Mouse (Mus musculus) yolk sac, embryonic 10.5 days (tissue): ENCODE data around the gene Tenm4.

Experiments used
- DNase-seq: peaks from one replicate; pipeline ENCODE4 v3.0.0-alpha.2; 2017; ENCODE audit warnings: low spot score

The Tenm4 gene

DNA sequence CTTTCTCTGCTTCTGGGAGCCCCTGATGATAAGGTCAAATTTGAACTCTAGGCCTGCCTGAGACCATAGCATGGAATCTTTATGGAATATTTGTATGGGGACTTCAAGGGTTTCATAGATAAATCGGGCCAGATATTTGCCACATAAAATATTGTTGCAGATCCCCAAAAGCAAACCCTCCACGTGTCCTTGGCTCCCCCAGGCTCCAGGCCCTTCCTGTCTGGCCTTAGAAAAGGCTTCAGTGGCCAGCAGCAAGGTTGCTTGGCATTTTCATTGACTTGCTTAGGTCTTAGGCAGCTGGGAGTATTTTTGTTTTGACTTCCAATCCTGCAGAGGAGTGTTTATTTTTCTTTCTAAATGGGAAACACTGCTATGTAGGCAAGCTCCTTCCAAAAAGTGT is 477.6 kb downstream of the Tenm4 start:
- no peak for DNase-seq

DNA sequence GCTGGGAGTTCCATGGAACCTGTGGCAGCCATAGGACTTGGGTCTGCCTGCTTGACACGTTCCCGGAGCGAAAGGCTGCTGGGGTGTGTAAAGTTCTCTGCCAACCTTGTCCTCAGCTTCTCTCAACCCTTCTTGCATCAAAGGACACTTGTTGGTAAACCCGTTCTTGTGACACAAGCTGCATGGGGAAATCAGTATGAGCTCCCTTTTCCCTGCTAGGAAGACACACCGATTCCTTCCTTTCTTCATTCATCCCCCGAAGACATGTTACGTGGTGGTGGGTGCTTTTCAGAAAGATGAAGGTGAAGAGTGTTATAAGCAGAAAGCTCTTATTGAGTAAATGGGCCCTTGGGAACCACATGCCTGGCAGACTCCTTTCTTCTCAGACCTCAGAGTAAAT is 478.1 kb downstream of the Tenm4 start:
- no peak for DNase-seq

- no peak for DNase-seq
Observed at GRCm38 (mm10) chr7:96650435-96650834, 479.4 kb downstream of the Tenm4 start.

DNA sequence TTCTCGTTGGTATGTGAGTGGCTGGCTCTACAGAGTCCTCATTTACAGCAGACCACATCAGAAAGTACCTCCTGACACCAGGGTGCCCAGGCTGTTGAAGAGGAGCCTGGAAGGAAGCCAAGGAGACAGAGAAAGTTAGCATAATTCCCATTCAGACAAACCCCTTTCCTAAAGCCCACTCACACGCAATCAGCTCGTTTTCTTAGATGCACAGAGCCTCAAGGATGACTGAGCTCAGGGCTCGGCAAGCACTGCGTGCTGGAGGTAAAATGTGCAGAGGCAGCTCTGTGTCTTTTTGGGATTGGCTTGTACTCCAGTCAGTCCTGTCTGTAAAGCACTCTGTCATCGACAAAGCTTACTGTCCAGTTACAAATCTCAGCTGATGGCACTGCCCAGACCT is 480.0 kb downstream of the Tenm4 start:
- no peak for DNase-seq

DNA sequence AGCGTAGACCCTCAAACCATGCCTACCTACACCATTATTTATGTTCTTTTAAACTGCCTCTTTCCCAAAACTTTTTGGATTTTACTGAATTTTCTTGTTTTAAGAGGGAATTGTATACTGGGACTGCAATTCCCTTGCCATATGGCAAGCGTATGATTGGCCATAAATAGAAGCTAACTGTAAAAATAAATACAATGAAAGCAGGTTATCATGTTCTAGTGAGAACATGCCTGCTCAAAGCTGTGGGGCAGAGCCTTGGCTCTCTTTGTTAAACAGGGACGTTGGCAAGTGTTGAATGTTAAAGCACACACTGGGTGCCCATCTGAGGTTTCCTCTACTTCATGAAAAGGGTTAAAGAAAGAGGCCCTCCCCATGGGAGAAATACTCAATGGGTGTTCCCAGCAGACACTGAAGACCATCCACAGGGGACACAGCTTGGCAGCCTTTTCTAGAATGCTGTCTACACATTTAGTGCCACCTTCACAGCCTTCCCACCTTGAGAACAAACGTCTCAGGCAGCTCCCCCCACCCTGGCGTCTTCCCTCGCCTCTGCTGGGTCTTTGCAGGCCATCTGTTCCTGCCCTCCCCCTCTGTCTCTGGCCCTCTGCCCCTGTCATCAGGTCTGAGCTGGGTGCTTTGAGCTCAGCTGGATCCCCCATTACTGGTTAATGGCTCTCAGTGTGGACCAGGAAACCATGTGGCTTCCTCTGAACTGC is 480.7 kb downstream of the Tenm4 start:
- no peak for DNase-seq

GRCm38 (mm10) chr7:96652844-96653243 is 481.8 kb downstream of the Tenm4 start:
- DNase-seq: no peak

GRCm38 (mm10) chr7:96654206-96654605 is 483.2 kb downstream of the Tenm4 start:
- DNase-seq: no peak

DNA sequence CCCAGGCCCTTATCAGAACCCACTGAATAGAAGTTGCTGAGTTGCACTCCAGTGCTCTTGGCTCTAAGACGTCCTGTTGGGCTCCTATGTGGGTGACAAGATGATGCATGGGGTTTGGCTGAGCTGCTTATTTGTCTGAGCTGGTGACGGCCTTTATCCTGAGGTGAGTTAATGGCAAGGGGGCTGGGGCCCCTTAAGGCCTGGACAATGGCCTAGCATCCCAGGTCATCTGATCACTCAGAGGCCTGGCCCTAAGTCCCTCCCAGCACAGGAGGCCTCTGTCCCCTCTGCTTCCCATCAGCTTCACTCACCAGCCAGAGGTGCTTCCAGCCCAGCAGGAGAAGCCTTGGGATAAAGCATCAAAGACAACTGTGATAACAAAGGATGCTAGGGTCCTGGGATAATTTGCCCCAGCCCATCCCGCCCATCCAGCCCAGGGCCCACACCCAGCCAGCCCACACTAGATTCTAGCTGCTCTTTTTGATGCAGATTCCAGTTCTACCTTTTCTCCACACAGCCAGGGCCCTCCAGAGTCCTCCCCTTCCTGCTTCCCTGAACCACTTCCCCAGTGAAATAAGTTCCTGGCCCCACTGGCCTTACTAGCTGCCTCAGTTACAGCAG is 484.2 kb downstream of the Tenm4 start:
- no peak for DNase-seq

GRCm38 (mm10) chr7:96657101-96657830 is 486.2 kb downstream of the Tenm4 start:
- no peak for DNase-seq

DNA sequence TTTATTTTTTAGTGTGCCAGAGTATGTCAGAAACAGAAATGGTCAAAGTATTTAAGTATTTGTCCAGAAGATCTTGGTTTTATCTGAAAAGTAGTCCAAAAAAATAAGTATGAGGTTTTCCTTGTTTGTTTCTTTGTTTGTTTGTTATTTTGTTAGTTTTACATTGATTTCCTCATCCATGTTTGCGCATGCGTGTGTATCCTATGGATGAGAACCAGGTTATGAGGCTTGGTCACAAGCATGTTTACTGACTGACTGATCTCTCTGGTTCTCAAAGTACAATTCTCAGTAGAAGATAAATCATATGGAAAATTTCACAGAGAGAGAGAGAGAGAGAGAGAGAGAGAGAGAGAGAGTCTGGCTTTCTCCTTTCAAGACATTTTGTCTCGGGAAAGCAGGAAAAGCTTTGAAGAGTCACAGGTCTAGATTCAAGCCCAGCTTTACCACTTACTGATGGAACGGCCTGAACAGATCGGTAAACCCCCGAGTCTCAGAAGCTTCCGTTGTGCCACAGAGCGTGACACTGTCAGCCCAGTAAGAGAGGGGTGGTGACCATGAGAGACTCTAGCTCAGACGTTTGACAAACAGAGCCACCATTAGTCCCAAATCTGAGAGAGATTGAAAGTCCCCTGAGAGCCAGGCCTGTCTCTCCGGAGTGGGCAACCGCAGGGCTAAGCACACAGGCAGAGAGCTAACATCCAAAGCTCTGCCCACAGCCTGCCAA is 487.0 kb downstream of the Tenm4 start:
- DNase-seq: no peak

GRCm38 (mm10) chr7:96660907-96661306 is 489.9 kb downstream of the Tenm4 start:
- DNase-seq: peak; percentile 55

- no peak for DNase-seq
Observed at GRCm38 (mm10) chr7:96661352-96662169, 490.5 kb downstream of the Tenm4 start.

GRCm38 (mm10) chr7:96663336-96663735 is 492.3 kb downstream of the Tenm4 start:
- no peak for DNase-seq

- DNase-seq: no peak
Observed at GRCm38 (mm10) chr7:96666366-96666896, 495.4 kb downstream of the Tenm4 start.

- no peak for DNase-seq
Observed at GRCm38 (mm10) chr7:96667688-96668087, 496.6 kb downstream of the Tenm4 start.

DNA sequence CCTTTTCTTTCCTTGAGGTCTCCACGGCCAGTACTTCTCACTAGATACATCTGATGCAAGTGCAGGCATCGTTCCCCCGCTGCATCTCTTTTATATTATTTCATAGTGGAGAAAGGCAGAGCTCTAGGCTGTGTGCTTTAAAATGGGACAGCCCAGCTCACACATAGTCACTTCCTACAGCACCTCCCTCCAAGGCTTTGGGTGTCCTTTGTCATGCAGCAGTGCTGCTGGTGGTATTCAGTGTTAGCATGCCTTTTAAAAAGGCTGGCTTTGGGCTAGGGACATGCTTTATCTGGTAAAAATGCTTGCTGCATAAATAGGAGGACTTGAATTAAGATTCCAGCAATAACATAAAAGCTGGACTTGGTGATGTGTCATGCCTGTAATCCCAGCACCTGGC is 499.0 kb downstream of the Tenm4 start:
- no peak for DNase-seq

GRCm38 (mm10) chr7:96672322-96672914 is 501.4 kb downstream of the Tenm4 start:
- DNase-seq: no peak

- no peak for DNase-seq
Observed at GRCm38 (mm10) chr7:96677082-96677481, 506.0 kb downstream of the Tenm4 start.

- no peak for DNase-seq
Observed at GRCm38 (mm10) chr7:96678236-96678635, 507.2 kb downstream of the Tenm4 start.

DNA sequence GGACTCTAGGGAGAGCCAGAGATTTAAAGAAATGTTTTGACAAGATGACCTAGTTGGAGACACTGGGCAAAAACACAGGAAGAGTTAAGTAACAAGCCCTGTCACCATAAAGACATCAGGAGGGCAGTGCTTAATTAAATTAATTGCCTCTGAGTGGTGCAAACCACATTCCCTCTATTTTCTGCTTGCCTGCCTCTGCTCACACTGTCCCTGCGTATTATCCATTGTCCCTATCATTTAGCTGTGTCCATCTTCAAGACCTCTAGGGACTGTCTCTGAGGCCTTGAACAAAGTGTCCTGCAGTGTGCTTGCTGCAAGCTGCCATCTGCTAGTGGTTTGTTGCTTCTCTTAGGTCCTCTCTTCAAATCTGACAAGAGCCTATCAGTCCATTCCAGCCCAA is 508.7 kb downstream of the Tenm4 start:
- DNase-seq: no peak

GRCm38 (mm10) chr7:96680405-96680804 is 509.4 kb downstream of the Tenm4 start:
- DNase-seq: no peak
